Mouse (Mus musculus) frontal cortex, adult 2 months (tissue): ENCODE measurements around the gene Ppfia1. TPM values are rescaled to one million over a fixed set of nuclear protein-coding genes. Genes with fewer than 3 reads are reported as not detected.

Experiments used
- DNase-seq, 2 experiments: peaks; one replicate each; pipeline ENCODE4 v3.0.0; 2022; ENCODE audit warnings: low spot score in 1 of 2; ENCODE audit errors: extremely low spot score in 1 of 2
- polyA plus RNA-seq: library from polyadenylated mRNA; depleted of rRNA; stranded (reverse); fragments of >200 nt; gene quantifications from 2 replicates; pipeline ENCODE4 v1.2.3, GENCODE M21; 2012

Gene Ppfia1
- polyA plus RNA-seq, 1 experiment: 44.0 TPM

DNA sequence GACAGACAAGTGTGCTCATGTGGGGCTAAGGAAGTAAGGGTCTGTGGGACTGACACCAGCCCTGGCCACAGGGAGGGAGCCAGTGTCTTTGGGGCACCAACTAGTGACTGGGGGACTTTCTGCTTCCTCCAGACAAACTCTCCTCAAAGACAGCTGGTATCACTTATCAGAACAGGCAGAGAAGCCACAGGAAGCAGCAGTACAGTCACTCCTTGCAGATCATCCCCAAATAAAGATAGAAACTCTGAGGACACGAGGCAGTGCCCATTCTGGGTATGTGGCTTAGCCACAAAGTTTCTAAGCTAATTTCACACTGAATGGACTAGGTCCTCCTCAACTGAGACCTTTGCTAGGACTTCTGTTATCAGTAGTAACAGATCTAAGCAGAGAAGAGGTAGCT, 60.6 kb downstream of the Ppfia1 start:
- DNase-seq: no peak

DNA sequence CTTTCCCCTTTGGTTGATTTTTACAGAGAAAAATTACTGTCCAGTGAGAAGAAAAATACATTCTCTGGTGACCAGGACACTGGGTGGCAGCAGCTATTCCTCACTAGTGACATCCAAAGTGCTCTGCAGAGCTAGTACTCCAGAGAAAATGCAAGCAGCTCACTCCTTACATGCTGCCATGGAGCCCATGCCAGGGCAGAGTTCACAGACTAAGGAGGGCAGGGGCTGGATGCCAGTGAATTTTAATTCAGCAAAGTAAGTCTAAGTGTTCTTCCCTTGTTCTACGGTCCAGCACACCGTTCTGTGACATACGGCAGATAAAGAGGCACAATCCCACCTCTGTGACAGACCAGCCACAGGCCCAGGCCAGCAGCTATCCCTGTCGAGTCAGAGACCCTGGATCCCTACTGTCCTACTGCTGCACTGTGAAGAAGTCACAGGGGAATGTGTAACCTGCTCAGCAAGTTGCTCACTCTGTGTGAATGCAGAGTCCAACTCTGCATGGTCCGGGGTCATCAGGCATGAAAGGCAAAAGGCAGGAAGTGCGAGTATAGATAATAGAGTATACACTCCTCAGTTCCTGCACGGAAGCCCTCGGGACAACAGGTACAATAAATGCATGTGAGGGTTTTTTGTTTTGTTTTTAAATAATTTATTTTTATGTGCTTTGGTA, 63.2 kb downstream of the Ppfia1 start:
- no peak for DNase-seq

DNA sequence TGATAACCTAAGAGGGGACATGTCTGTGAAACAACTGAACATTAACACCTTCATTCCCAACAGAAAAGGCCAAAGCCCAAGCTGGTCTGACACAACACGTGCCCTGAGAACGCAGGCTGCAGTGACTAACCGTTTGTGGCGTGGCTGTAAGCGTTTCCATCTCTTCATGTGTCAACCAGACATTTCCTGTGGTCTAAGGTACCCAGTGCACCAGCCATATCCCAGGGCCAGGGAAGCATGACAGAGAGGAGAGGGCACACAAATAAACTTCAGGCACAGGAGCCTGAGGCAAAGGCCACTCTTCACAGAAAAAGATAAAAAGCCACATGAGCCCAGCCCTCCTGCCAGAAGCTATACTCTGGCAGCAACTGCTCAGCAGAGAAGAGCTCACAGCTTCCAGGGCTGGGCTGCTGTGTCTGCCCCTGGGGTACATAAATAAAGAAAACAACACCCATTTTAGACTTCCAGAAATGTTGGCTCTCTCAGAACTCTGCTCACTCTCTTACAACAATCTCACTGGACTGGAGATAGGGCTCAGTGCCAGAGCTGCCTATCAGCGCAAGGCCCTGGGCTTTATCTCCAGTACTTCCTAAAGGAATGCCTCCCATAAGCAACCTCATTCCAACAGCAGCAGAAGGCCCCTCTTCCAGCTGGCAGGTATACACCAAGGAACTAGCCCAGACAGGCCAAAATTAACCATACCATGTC, 64.3 kb downstream of the Ppfia1 start:
- DNase-seq: no peak

DNA sequence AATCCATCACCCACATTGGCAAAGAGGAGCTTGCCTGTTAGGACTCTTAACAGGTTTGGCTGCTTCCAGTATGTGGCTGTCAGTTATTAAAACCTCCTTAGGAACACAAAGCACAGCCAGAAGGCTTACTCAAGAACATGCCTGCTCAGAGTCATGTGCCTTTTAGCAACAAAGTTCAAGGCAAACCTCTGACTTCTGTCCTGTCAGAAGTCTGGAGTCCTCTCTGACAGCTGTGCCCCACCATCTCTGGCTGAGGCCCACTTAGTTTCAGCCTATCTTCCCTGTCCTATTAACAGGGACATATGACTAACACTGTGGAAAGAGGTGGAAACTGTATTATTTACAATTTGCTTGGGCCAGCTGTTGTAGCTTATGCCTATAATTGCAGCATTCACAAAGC, 73.2 kb downstream of the Ppfia1 start:
- no peak for DNase-seq

DNA sequence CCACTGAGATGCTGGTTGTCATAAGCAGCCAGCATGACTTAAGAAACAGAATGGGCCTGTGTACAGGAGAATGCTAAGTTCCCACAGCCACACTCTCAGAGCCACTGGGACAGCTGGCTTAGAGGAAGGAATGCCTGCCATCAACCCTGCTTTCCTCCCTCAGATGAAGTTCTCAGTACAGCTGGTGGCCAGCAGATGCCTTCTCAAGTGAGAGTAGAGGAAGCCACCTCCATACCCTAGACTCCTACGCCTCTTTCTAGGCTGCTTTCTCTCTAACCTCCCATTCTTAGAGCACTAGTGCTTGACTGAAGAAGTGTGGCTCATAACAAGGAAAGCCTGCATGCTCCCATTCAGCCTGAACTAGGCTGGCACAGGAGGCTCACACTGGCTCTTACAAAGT, 74.0 kb downstream of the Ppfia1 start:
- peak; percentile 80 to 83 for DNase-seq

DNA sequence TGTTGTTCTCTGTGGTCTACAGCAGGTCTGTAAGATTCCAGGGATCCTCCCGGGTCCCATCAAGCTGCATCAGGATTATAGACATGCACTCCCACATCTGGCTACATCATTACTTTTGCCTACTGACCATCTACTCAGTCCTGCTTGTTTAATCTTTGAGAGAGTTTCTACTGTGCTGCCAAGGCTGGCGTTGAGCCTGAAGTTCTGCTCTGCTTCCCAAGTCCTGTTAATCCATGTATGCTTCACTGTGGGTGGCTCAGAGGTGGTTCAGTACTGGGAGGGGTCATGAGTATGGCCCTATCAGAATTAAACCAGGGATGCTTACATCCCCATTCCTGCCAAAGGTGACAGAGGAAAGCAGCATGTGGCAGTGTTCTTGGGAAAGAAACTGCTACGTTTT, 77.8 kb downstream of the Ppfia1 start:
- no peak for DNase-seq

DNA sequence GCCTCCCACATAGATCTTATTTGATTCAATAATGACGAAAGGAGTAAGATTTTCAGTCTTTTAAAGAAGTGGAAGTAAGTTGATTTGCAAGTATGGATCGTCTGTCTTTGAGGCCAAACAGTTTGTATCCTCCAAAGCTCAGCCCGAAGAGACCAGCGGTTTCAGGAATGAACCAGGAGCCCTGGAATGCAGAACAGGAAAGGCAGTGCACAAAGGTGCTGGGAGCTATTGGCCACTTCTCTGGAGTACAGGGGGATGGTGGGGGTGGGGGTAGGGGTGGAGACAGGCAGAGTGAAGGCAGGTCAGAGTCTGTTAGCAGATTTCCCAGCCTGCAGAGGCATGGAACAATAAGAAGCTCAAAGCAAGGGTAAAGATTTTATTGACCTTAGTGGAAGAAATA, 80.0 kb downstream of the Ppfia1 start:
- DNase-seq: no peak

DNA sequence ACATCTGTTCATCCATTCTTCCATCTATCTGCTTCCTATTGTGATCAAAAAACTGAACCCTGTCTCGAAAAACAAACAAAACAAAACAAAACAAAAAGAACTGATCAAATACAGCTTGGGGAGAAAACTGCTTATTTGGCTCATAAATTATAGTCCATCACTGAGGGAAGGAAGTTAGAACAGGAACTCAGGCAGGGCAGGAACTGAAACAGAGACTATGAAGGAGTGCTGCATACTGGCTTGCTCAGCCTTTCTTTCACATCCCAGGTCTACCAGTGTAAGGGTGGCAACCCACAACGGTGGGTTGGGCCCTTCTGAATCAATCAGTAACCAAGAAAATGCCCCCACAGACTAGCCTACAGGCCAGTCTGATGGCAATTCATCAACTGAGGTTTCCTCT, 82.4 kb downstream of the Ppfia1 start:
- no peak for DNase-seq

DNA sequence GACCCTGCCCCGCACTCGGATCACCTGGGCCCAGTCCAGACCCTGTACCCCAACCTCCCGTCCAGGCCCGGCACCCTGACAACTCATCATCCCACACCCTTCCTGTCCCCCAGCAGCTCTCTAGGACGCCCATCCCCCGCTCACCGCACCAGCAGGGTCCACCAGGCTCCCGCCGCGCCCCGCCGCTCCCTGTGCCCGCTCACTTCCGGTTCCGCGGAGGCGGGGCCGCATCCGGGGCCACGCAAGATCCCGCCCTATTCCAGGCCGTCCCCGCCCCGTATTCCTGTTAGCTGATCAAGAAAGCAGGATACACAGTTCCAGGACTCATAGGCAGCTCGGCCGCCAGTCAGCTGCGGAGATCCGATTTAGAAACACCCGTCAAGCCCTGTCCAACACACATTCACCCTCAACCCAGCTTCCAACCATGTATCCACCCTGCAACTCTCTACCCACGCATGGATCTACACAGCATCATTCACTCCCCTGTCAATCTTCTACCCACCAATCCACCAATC, 82.9 kb downstream of the Ppfia1 start, which contains the start of gene Cttn:
Gene Cttn (minus strand): TSS at position 465 of the 515 bp plus-strand sequence.
- DNase-seq: peak; percentile 84 to 90

DNA sequence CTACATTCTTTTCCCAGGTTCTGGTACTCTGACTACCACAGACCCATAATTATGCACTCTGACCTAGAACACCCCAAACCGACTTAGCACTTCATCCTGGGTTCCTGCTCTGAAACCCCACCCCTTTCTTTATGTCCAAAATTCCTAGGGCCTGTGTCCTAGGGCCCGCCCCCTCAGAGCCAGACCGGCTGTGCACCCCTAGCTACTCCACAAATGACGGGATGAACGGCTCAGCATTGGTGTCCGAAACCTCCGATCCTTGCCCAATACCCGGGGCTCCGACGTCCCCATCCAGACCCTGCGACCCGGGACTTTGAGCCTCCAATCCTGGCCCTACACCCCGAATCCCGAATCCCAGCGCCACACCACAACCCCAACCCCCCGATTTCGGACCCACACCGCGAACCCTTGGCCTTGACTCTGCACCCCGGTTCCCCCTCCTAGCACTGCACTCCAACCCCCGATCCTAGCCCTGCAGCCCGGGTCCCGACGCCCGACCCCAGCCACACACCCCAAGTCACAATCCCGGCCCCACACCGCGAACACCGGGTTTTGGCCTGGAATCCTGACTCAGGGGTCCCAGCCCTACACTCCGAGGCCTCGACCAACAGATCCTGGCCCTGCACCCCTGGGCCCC, 83.5 kb downstream of the Ppfia1 start:
- DNase-seq: no peak

DNA sequence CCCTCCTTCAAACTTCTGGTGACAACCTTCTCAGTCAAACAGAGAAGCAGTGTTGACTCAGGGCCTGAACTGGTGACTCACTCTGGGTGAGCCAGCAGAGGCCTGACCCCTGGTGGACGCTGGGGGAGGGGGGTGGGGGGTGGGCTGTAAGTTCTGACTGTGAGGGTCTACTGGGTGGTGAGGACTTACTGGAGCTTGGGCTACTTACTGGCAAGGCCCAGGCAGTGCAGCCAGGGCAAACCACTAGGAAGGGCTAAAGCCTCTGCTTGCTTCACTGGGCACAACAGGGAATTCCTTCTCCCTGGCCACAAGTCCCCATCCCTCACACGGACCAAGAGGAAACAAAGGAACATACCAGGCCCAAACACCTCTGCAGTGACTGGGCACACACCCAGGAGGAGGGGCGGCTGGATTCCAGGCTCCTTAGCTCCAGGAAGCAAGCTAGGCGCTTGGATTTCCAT, 84.3 kb downstream of the Ppfia1 start:
- DNase-seq: no peak

DNA sequence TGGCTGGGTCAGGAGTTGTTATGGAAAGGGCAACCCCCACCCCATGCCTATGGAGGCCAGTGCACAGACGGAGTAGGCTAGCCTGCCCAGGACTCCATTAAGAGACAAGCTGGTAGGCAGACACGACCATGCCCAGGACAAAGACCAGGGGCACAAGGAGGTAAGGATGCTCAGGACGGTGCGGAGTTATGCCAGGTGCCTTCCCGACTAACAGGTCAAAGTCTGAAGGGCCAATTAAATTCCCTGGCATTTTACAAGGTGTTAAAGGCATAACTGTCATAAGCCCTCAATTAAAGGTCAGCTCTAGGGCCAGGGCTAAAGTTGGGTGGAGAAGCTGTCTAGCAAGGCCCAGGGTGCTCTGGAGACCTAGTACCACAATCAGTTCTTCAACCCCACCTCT, 84.8 kb downstream of the Ppfia1 start:
- DNase-seq: no peak

DNA sequence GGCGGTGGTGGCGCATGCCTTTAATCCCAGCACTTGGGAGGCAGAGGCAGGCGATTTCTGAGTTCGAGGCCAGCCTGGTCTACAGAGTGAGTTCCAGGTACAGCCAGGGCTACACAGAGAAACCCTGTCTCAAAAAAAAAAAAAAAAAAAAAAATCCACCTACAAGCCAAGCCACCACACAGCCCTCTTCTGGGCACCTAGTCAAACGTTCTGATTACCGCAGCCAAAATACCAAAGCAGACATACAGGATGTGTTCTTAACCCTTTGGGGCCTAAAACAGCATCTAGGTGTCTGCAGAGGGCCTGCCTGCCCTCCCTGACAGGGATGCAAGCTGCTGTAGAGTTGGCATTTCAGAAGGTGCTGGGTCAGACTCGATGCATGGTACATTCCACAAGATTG, 91.0 kb downstream of the Ppfia1 start:
- DNase-seq: no peak

DNA sequence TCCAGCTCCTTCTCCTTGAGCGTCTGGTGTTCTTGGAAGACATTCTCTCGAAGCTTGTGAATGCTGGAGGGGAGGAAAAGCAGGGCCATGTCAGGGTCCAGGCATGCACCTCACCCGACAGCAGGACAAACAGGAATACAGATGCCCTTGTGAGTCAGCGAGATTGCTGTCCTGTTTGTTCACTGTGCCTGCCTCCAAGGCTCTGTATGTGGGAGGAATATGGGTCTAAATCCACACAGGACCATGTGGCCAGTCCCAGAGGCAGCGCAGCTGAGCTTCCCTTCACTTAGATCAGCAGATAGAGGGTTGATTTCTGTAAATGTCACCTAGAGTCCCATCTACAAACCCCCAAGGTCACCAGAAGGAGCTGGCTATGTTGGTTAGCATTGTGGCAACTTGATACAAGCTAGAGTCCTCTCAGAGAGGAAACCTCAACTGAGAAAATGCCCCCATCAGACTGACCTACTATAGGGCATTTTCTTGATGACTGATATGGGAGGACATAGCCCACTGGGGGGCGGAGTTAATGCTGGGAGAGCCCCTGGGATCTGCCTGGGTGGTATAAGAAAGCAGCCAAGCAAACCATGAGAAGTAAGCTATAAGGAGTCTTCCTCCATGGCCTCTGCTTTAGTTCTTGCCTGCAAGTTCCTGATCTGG, 92.2 kb downstream of the Ppfia1 start:
- DNase-seq: no peak

DNA sequence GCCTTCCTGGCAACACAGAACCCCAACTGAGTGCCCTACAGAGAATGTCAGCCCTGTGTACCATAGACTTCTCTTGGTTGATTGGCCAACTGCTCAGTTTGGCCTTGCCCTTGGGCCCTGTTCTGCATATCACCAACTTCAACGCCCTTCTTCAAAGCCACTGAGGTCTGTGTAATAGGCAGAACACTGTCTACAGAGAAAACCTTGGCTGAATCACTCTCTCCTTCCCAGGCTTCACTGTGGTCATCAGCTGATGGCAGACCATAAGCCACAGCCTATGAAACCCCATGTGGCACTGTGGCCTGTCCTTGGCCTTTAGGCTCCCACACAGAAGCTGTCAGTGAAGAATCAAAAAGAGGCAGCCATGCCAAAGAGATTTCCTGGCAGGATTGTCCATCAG, 94.6 kb downstream of the Ppfia1 start:
- DNase-seq: no peak

DNA sequence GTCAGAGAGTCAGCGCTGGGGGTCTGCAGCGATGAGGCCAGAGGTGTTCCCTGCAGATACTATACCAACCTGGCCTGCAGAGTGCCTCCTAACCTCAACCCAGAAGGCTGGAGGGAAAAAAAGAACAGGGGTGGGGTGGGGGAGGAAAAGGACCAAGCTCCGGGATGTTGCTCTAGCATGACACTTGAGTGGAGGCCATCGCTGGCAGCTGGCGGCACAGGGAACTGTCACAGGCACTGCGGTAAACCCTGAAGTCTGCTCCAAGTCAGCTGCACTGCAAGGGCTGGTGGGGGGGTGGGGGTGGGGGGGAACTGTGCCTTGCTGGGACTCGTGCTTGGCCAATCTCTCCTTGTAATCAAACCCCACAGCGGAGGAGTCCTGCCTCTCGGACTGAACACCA, 102.9 kb downstream of the Ppfia1 start:
- DNase-seq: no peak

DNA sequence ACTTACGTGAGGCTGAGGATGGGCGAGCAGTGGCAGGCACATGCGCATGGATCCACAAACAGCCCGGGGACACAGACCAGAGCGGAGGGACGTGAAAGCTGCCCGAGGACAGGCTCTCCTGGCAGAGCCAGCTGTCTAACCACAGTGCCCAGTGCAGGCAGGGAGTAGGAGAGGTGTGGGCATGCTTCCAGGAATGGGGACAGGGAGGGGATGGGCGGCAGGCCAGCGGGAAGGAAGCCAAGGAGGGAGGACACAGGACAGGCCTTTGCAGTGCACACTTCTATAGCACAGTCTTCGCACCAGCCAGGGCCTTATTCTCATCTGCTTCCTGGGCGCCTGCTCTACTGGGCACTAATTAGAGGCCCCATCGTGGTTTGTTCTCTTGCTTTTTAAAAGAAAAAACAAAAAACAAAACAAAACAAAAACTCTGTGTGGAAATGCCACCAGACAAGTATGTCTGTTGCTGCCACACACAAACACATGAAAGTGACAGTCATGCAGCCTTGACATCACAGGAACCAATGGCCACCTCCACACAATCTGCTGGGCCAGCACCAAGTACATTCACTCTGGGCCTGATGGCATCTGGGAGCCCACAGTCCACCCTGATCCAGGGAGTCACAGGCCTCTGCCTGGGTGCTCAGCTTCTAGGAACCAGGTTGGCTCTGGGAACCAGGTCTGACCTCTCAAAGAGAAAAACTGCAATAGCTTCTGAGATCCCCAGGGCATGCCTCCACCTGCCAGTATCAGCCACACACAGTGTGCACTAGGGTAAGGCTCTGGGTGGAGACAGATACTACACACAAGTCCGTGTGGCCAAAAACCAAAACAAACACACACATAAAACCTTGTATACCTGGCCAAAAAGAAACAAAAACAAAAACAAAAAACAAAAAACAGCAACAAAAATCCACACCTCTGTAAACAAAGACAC, 103.6 kb downstream of the Ppfia1 start:
- peak; percentile 44 to 82 for DNase-seq

DNA sequence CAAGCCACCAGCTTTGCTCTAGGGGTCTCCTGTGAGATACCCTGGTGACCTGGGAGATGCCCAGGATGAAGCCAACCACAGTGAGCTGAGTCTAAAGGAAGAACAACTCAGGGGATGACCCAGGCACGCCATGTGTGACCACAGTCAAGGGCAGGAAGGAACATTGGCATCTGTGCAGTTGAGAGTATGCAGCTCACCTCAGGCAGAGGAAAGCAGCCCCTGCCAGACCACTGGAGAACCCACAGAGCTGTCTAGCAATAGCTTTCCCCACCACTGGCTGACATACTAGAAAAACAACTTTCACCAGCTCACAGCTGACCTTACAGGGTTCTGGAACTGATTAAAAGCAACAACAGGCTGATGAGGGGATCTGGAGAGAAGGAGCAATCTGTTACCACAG, 105.3 kb downstream of the Ppfia1 start:
- no peak for DNase-seq

DNA sequence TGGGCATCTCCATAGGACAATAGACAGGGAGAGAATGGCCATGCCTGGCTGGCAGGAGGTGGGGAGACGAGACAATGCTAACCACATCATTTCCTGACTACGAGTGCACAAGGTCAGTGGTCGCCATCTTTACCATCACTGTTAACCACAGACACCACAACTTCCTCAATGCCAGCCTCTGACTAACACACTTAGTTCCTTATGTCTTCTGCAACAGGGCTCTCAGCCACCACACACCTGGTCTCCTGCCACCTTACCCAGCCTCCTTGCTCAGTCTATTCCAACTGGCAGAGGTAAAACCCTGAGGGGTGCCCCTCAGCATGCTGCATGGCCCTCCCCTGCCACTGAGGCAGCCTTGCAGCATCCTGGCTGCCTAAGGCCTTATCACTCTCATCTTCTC, 106.4 kb downstream of the Ppfia1 start:
- DNase-seq: no peak

DNA sequence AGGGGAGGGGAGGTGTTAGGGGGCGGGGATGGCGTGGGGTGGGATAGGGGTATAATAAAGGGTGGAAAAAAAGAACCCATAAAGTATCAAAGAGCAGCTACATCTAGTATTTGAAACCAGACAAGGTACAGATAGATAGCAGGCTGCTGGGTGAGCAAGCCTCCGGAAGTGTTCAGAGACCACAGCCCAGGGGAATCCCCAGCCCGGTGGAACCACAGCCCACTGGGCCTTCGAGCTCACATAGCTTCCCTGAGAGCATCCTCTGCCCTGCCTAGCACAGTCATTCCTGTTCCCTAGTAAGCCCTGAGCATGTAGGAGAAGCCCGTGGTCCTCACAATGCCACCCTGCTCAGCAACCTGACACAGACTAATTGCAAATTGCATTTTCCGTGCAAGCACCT, 108.7 kb downstream of the Ppfia1 start:
- no peak for DNase-seq
